Mouse (Mus musculus) layer of hippocampus, adult 6 months (tissue): ENCODE measurements around the gene Olfr859. TPM values are rescaled to one million over a fixed set of nuclear protein-coding genes. Genes with fewer than 3 reads are reported as not detected.

ENCODE experiments used
- long read RNA-seq, 2 experiments: library from polyadenylated mRNA; unstranded; transcript quantifications; one replicate each; pipeline ENCODE4 v2.0.0; 2019 to 2020
- polyA plus RNA-seq: library from polyadenylated mRNA; unstranded; fragments of <200 nt; fragmentation: Nextera tagmentation; gene quantifications from 2 replicates; pipeline ENCODE4 v1.2.3, GENCODE M21; 2021

The Olfr859 gene
- not detected in 2 replicates for polyA plus RNA-seq
- long read RNA-seq, experiment 1, result 0 reads
- long read RNA-seq, experiment 2, result 0 reads

DNA sequence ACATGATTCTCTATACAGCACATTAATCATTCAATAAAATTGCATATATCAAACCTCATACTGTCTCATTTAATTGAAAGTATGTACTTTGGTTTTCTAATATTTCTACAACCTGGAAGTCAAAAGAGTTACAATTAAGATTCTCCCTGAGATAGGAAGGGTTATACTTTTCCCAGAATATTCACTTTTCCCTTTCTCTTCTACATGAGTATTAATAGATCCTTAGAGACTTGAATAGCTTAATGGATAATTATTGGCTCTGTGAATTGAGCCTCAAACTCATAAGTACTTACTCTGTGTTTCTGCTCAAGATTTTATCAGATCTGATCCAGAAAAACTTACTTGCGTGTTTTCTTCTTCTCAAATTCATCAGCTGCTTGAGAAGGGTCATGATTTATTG lies at the start of gene Olfr859:
Olfr859 (plus strand) TSS at position 301 of the 400 bp plus-strand sequence.

DNA sequence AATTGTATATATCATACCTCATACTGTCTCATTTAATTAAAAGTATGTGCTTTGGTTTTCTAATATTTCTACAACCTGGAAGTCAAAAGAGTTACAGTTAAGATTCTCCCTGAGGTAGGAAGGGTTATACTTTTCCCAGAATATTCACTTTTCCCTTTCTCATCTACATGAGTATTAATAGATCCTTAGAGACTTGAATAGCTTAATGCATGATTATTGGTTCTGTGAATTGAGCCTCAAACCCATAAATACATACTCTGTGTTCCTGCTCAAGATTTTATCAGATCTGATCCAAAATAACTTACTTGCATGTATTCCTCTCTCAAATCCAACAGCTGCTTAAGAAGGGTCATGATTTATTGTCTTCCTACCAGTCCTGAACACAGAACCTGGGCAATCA lies 24.7 kb upstream of the Olfr859 start, which contains the start of gene Olfr58:
Olfr58 (plus strand) TSS at position 301 of the 400 bp plus-strand sequence.

DNA sequence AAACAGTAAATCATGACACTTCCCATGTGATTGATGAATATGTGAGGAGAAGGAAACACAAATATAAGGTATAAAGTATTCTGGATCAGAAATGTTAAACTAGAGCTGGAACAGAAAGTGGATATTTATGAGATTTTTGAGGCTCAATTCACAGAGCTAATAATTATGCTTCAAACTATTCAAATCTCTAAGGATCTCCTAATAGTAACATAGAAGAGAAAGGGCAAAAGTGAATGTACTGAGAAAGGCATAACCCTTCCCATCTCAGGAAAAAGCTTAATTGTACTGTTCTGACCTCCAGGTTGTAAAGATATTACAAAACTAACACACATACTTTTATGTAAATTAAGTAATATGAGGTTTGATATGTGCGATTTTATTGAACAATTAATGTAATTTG lies 44.9 kb downstream of the Olfr859 start, which contains the start of gene Olfr860:
Olfr860 (minus strand) TSS at position 101 of the 400 bp plus-strand sequence.

Other genes with a start within 250 kb of the Olfr859 start
- gene Olfr854, start 237.5 kb upstream of the Olfr859 start, polyA plus RNA-seq, result not detected in 2 replicates
- gene Olfr855, start 222.3 kb upstream of the Olfr859 start, polyA plus RNA-seq, result not detected in 2 replicates
- 8.6 and 13.6 TPM in 2 replicates for gene Zfp317, start 182.8 kb upstream of the Olfr859 start, polyA plus RNA-seq
- gene Olfr857, start 95.5 kb upstream of the Olfr859 start, polyA plus RNA-seq, result not detected in 2 replicates
- gene Olfr58, start 24.6 kb upstream of the Olfr859 start, polyA plus RNA-seq, result not detected in 2 replicates
- not detected in 2 replicates for gene Olfr860, start 44.8 kb downstream of the Olfr859 start, polyA plus RNA-seq
- gene Olfr862, start 83.1 kb downstream of the Olfr859 start, polyA plus RNA-seq, result not detected in 2 replicates
- 0.45 and 0.57 TPM in 2 replicates for gene Olfr77, start 112.0 kb downstream of the Olfr859 start, polyA plus RNA-seq
- gene Olfr866, start 223.1 kb downstream of the Olfr859 start, polyA plus RNA-seq, result not detected in 2 replicates